Mouse (Mus musculus): ENCODE results near the gene Cdk5rap2. TPM values are rescaled to one million over a fixed set of nuclear protein-coding genes. Genes with fewer than 3 reads are reported as not detected.

Gene Cdk5rap2
- total RNA-seq, 1 experiment, result 23.9 TPM

DNA sequence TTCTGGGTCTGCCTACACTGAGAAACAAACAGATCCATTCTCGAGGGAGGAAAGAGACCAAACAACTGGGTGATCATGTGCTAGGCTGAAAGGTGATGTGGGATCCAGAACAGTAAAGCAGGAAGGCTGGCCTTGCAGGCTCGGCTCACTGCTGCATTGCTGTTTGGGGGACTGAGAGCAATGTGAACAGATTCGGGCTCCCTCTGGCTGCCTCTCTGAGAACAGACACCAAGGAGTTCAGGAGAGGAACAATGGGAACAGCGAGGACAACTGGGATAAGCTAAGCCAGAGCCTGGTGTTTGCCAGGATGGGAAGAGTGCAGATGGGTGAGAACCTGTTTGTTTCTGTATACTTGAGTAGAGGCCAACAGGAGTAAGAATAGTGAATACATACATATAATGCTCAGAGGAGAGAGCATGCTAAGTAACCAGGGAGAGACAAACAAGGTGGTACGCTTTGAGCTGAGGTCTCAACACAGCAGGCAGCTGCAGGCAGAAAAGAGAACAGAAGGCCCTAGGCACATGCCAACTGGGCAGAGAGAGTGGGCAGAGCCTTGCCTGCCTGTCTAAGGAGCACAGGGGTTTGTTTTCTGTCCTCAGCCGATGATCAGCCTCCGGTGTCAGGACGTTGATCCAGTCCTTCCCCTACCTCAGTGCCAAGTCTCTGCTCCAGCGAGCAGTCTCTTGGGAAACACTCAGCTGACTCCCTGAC lies 8.0 kb downstream of the Cdk5rap2 start:
- in situ Hi-C loops (cut with MboI; ENCODE audit: low sequenced_read_pairs in 2 of 2, unreplicated experiment in 2 of 2), result no loop called here
- Histone ChIP-seq H3K36me3 (ENCODE audit: control insufficient read depth, insufficient read depth, low read length, poor library complexity, severe bottlenecking) (peaks cover 20% of the 10 kb centered on the region), H3K9me3 (ENCODE audit: control insufficient read depth, insufficient read depth, low read depth, low read length) (no peaks in the 10 kb centered on the region)

DNA sequence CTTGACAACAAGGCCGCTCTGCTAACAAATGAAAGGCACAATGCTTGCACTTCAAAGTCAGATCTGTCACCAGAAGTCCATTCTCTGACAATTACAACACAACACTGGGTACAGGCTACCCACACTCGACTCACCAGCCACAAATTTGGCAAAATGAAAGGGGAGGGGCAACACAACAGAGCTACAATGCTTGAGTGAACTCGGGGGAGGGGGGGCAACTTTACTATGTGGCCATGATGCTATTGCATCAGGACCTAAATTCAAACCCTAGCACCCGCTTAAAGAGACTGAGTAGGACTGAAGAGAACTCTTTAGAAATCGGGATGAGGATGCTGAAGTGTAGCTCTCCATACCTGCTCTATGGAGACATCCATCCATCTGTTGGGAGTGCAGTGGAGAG lies 10.8 kb downstream of the Cdk5rap2 start:
- H3K36me3 ChIP-seq (ENCODE audit: control insufficient read depth, insufficient read depth, low read length, poor library complexity, severe bottlenecking), result peaks cover 26% of the 10 kb centered on the region
- no peak overlapping the region for H3K9ac ChIP-seq (ENCODE audit: insufficient read depth, low read depth, low read length, poor library complexity, severe bottlenecking)
- no peak for DNase-seq (ENCODE audit: low read depth, low spot score)
- no peak overlapping the region for H3K4me3 ChIP-seq (ENCODE audit: insufficient read depth in 1 of 2, low read depth in 1 of 2, low read length in 2 of 2, poor library complexity in 1 of 2, severe bottlenecking in 1 of 2)
- no peaks in the 10 kb centered on the region; a peak in 1 of 4 replicates for H3K4me1 ChIP-seq (ENCODE audit: control insufficient read depth in 2 of 2, insufficient read depth in 2 of 2, low read length in 2 of 2, poor library complexity in 1 of 2)
- TF ChIP-seq ZNF384 (IDR thresholded peaks at IDR 0.05; ENCODE audit: low read depth, low read length), result no peak
- H3K27ac ChIP-seq (ENCODE audit: insufficient read depth, low read depth, low read length, poor library complexity, severe bottlenecking), result no peak overlapping the region
- H3K9me3 ChIP-seq (ENCODE audit: control insufficient read depth, insufficient read depth, low read depth, low read length), result no peaks in the 10 kb centered on the region
- in situ Hi-C loops (cut with MboI; ENCODE audit: low sequenced_read_pairs in 2 of 2, unreplicated experiment in 2 of 2), result no loop called here

More for the DNA sequence above, 8.0 kb downstream of the Cdk5rap2 start:
- DNase-seq (ENCODE audit: low read depth, low spot score), result no peak
- Histone ChIP-seq H3K9ac (ENCODE audit: insufficient read depth, low read depth, low read length, poor library complexity, severe bottlenecking) (peak overlapping the region; percentile 37; the same call in 1 of the 2 replicates), H3K4me1 (ENCODE audit: control insufficient read depth in 2 of 2, insufficient read depth in 2 of 2, low read length in 2 of 2, poor library complexity in 1 of 2) (no peaks in the 10 kb centered on the region; a peak in 1 of 4 replicates), H3K27ac (ENCODE audit: insufficient read depth, low read depth, low read length, poor library complexity, severe bottlenecking) (no peak overlapping the region), H3K4me3 (ENCODE audit: insufficient read depth in 1 of 2, low read depth in 1 of 2, low read length in 2 of 2, poor library complexity in 1 of 2, severe bottlenecking in 1 of 2) (no peak overlapping the region)
- TF ChIP-seq ZC3H11A (IDR thresholded peaks at IDR 0.05; ENCODE audit: borderline replicate concordance, low read depth, low read length) (no peak), ZNF384 (IDR thresholded peaks at IDR 0.05; ENCODE audit: low read depth, low read length) (no peak), MAFK (IDR thresholded peaks at IDR 0.05; ENCODE audit: insufficient read depth, low read depth, low read length) (no peak), CHD2 (IDR thresholded peaks at IDR 0.05; ENCODE audit: low read depth, low read length) (no peak), HCFC1 (IDR thresholded peaks at IDR 0.05; ENCODE audit: borderline replicate concordance, insufficient read depth, low read length) (no peak)

GRCm38 (mm10) chr4:70399074-70399473 lies 11.2 kb downstream of the Cdk5rap2 start:
- TF ChIP-seq ZNF384 (IDR thresholded peaks at IDR 0.05; ENCODE audit: low read depth, low read length) (no peak), CHD2 (IDR thresholded peaks at IDR 0.05; ENCODE audit: low read depth, low read length) (no peak), MAFK (IDR thresholded peaks at IDR 0.05; ENCODE audit: insufficient read depth, low read depth, low read length) (no peak), ZC3H11A (IDR thresholded peaks at IDR 0.05; ENCODE audit: borderline replicate concordance, low read depth, low read length) (no peak), HCFC1 (IDR thresholded peaks at IDR 0.05; ENCODE audit: borderline replicate concordance, insufficient read depth, low read length) (no peak)
- Histone ChIP-seq H3K4me3 (ENCODE audit: insufficient read depth in 1 of 2, low read depth in 1 of 2, low read length in 2 of 2, poor library complexity in 1 of 2, severe bottlenecking in 1 of 2) (no peak overlapping the region), H3K27ac (ENCODE audit: insufficient read depth, low read depth, low read length, poor library complexity, severe bottlenecking) (no peak overlapping the region), H3K36me3 (ENCODE audit: control insufficient read depth, insufficient read depth, low read length, poor library complexity, severe bottlenecking) (peaks cover 29% of the 10 kb centered on the region), H3K4me1 (ENCODE audit: control insufficient read depth in 2 of 2, insufficient read depth in 2 of 2, low read length in 2 of 2, poor library complexity in 1 of 2) (no peaks in the 10 kb centered on the region; a peak in 1 of 4 replicates), H3K9me3 (ENCODE audit: control insufficient read depth, insufficient read depth, low read depth, low read length) (no peaks in the 10 kb centered on the region), H3K9ac (ENCODE audit: insufficient read depth, low read depth, low read length, poor library complexity, severe bottlenecking) (no peak overlapping the region)
- no peak for DNase-seq (ENCODE audit: low read depth, low spot score)
- in situ Hi-C loops (cut with MboI; ENCODE audit: low sequenced_read_pairs in 2 of 2, unreplicated experiment in 2 of 2), result no loop called here

GRCm38 (mm10) chr4:70398088-70398487 lies 12.2 kb downstream of the Cdk5rap2 start:
- Histone ChIP-seq H3K9me3 (ENCODE audit: control insufficient read depth, insufficient read depth, low read depth, low read length) (no peaks in the 10 kb centered on the region), H3K9ac (ENCODE audit: insufficient read depth, low read depth, low read length, poor library complexity, severe bottlenecking) (no peak overlapping the region; the same call in 1 of the 2 replicates), H3K4me1 (ENCODE audit: control insufficient read depth in 2 of 2, insufficient read depth in 2 of 2, low read length in 2 of 2, poor library complexity in 1 of 2) (no peaks in the 10 kb centered on the region; a peak in 1 of 4 replicates), H3K27ac (ENCODE audit: insufficient read depth, low read depth, low read length, poor library complexity, severe bottlenecking) (no peak overlapping the region), H3K4me3 (ENCODE audit: insufficient read depth in 1 of 2, low read depth in 1 of 2, low read length in 2 of 2, poor library complexity in 1 of 2, severe bottlenecking in 1 of 2) (peak overlapping the region; percentile 17 to 33; a peak in 2 of 4 replicates), H3K36me3 (ENCODE audit: control insufficient read depth, insufficient read depth, low read length, poor library complexity, severe bottlenecking) (peaks cover 30% of the 10 kb centered on the region)
- no peak for DNase-seq (ENCODE audit: low read depth, low spot score)
- in situ Hi-C loops (cut with MboI; ENCODE audit: low sequenced_read_pairs in 2 of 2, unreplicated experiment in 2 of 2), result no loop called here
- TF ChIP-seq MAFK (IDR thresholded peaks at IDR 0.05; ENCODE audit: insufficient read depth, low read depth, low read length), result no peak
- no peak for TF ChIP-seq ZNF384 (IDR thresholded peaks at IDR 0.05; ENCODE audit: low read depth, low read length)
- TF ChIP-seq CHD2 (IDR thresholded peaks at IDR 0.05; ENCODE audit: low read depth, low read length), result no peak
- no peak for TF ChIP-seq ZC3H11A (IDR thresholded peaks at IDR 0.05; ENCODE audit: borderline replicate concordance, low read depth, low read length)
- TF ChIP-seq HCFC1 (IDR thresholded peaks at IDR 0.05; ENCODE audit: borderline replicate concordance, insufficient read depth, low read length), result no peak
